Mouse (Mus musculus): Measurements from ENCODE around the gene Alpk1. TPM values are rescaled to one million over a fixed set of nuclear protein-coding genes. Genes with fewer than 3 reads are reported as not detected.
A peak's percentile ranks its signal among the peaks of the same experiment; 100 is the strongest.

Gene Alpk1
- total and polyA plus RNA-seq, 3 experiments, result 1.2 to 9.2 (median 6.8) TPM

- no peak for DNase-seq
Measured at GRCm38 (mm10) chr3:127743614-127744365, 36.5 kb downstream of the Alpk1 start.

GRCm38 (mm10) chr3:127741473-127741872 lies 38.9 kb downstream of the Alpk1 start:
- DNase-seq, result no peak

- DNase-seq, result no peak
Measured at GRCm38 (mm10) chr3:127737876-127738275, 42.5 kb downstream of the Alpk1 start.

GRCm38 (mm10) chr3:127735395-127735794 lies 44.9 kb downstream of the Alpk1 start:
- DNase-seq, result no peak

GRCm38 (mm10) chr3:127729513-127730137 lies 50.7 kb downstream of the Alpk1 start:
- no peak for DNase-seq

GRCm38 (mm10) chr3:127728851-127729512 lies 51.3 kb downstream of the Alpk1 start:
- DNase-seq, result no peak

- no peak for DNase-seq
Measured at GRCm38 (mm10) chr3:127728046-127728445, 52.3 kb downstream of the Alpk1 start.

GRCm38 (mm10) chr3:127720948-127721347 lies 59.4 kb downstream of the Alpk1 start:
- no peak for DNase-seq

GRCm38 (mm10) chr3:127720050-127720449 lies 60.3 kb downstream of the Alpk1 start:
- no peak for DNase-seq

- DNase-seq, result no peak
Measured at GRCm38 (mm10) chr3:127719601-127720000, 60.7 kb downstream of the Alpk1 start.

- no peak for DNase-seq
Measured at GRCm38 (mm10) chr3:127716759-127717158, 63.6 kb downstream of the Alpk1 start.

- DNase-seq, result no peak
Measured at GRCm38 (mm10) chr3:127713112-127713511, 67.2 kb downstream of the Alpk1 start.

GRCm38 (mm10) chr3:127711536-127711935 lies 68.8 kb downstream of the Alpk1 start:
- DNase-seq, result no peak

GRCm38 (mm10) chr3:127707089-127707485 lies 73.2 kb downstream of the Alpk1 start:
- no peak for DNase-seq

GRCm38 (mm10) chr3:127706445-127707088 lies 73.8 kb downstream of the Alpk1 start:
- DNase-seq, result no peak

- DNase-seq, result peak; percentile 3
Measured at GRCm38 (mm10) chr3:127705515-127706444, 74.5 kb downstream of the Alpk1 start.

GRCm38 (mm10) chr3:127705139-127705514 lies 75.2 kb downstream of the Alpk1 start:
- no peak for DNase-seq

GRCm38 (mm10) chr3:127701196-127701825 lies 79.0 kb downstream of the Alpk1 start:
- no peak for DNase-seq

- no peak for DNase-seq
Measured at GRCm38 (mm10) chr3:127698636-127699035, 81.7 kb downstream of the Alpk1 start.

- no peak for DNase-seq
Measured at GRCm38 (mm10) chr3:127696541-127696940, 83.8 kb downstream of the Alpk1 start.
